Mouse (Mus musculus): ENCODE measurements around the gene Ddx18. TPM values are rescaled to one million over a fixed set of nuclear protein-coding genes. Genes with fewer than 3 reads are reported as not detected.
A peak's percentile ranks its signal among the peaks of the same experiment; 100 is the strongest.

The Ddx18 gene
- total and polyA plus RNA-seq, 2 experiments from 2014 or later: 30.6 to 40.0 TPM

GRCm38 (mm10) chr1:121596951-121597625 lies 29.3 kb upstream of the Ddx18 start:
- TF ChIP-seq CTCF (IDR thresholded peaks at IDR 0.05; ENCODE audit: low read depth): peak; percentile 69
- H3K4me3 ChIP-seq (ENCODE audit: low read depth, low read length): no peak overlapping the region
- no peak overlapping the region for H3K4me2 ChIP-seq (ENCODE audit: low read depth)
- peak; percentile 82 for ATAC-seq
- no peaks in the 10 kb centered on the region for H3K9me3 ChIP-seq (ENCODE audit: low read length)
- no peak overlapping the region for H3K27ac ChIP-seq (ENCODE audit: low read depth, low read length)
- 11% methylated on average over 4 of the region's 4 CpGs for WGBS
- no peaks in the 10 kb centered on the region for H3K27me3 ChIP-seq (ENCODE audit: insufficient read depth, low read length)
- H3K4me1 ChIP-seq (ENCODE audit: insufficient read depth): no peaks in the 10 kb centered on the region
- no peak overlapping the region for H3K9ac ChIP-seq
- peak; percentile 78 for DNase-seq
- no peaks in the 10 kb centered on the region for H3K36me3 ChIP-seq (ENCODE audit: insufficient read depth)

- Histone ChIP-seq H3K27ac (ENCODE audit: low read depth, low read length) (no peak overlapping the region), H3K4me2 (ENCODE audit: low read depth) (no peak overlapping the region), H3K9ac (no peak overlapping the region), H3K9me3 (ENCODE audit: low read length) (no peaks in the 10 kb centered on the region), H3K36me3 (ENCODE audit: insufficient read depth) (no peaks in the 10 kb centered on the region), H3K27me3 (ENCODE audit: insufficient read depth, low read length) (no peaks in the 10 kb centered on the region), H3K4me3 (ENCODE audit: low read depth, low read length) (no peak overlapping the region), H3K4me1 (ENCODE audit: insufficient read depth) (no peaks in the 10 kb centered on the region)
- ATAC-seq (no peak), DNase-seq (no peak)
- WGBS: 86% methylated on average over 6 of the region's 6 CpGs
- no peak for TF ChIP-seq CTCF (IDR thresholded peaks at IDR 0.05; ENCODE audit: low read depth)
Measured at GRCm38 (mm10) chr1:121584838-121585237, 17.0 kb upstream of the Ddx18 start.

GRCm38 (mm10) chr1:121581133-121581855 lies 13.5 kb upstream of the Ddx18 start:
- H3K27me3 ChIP-seq (ENCODE audit: insufficient read depth, low read length): no peaks in the 10 kb centered on the region
- no peak overlapping the region for H3K27ac ChIP-seq (ENCODE audit: low read depth, low read length)
- no peak overlapping the region for H3K4me2 ChIP-seq (ENCODE audit: low read depth)
- no peak for DNase-seq
- no peak for TF ChIP-seq CTCF (IDR thresholded peaks at IDR 0.05; ENCODE audit: low read depth)
- no peak for ATAC-seq
- H3K36me3 ChIP-seq (ENCODE audit: insufficient read depth): no peaks in the 10 kb centered on the region
- H3K4me3 ChIP-seq (ENCODE audit: low read depth, low read length): no peak overlapping the region
- H3K9ac ChIP-seq: no peak overlapping the region
- no peaks in the 10 kb centered on the region for H3K4me1 ChIP-seq (ENCODE audit: insufficient read depth)
- no peaks in the 10 kb centered on the region for H3K9me3 ChIP-seq (ENCODE audit: low read length)
- WGBS: 86% methylated on average over 5 of the region's 5 CpGs

- H3K27me3 ChIP-seq (ENCODE audit: insufficient read depth, low read length): no peaks in the 10 kb centered on the region
- no peak overlapping the region for H3K4me3 ChIP-seq (ENCODE audit: low read depth, low read length)
- WGBS: 15% methylated on average over 1 of the region's 1 CpGs
- no peak for TF ChIP-seq CTCF (IDR thresholded peaks at IDR 0.05; ENCODE audit: low read depth)
- no peaks in the 10 kb centered on the region for H3K4me1 ChIP-seq (ENCODE audit: insufficient read depth)
- no peaks in the 10 kb centered on the region for H3K9me3 ChIP-seq (ENCODE audit: low read length)
- no peak overlapping the region for H3K4me2 ChIP-seq (ENCODE audit: low read depth)
- H3K27ac ChIP-seq (ENCODE audit: low read depth, low read length): no peak overlapping the region
- DNase-seq: no peak
- no peaks in the 10 kb centered on the region for H3K36me3 ChIP-seq (ENCODE audit: insufficient read depth)
- peak; percentile 34; the same call in 1 of the 2 replicates for ATAC-seq
- no peak overlapping the region for H3K9ac ChIP-seq
Measured at GRCm38 (mm10) chr1:121577491-121577890, 9.7 kb upstream of the Ddx18 start.

- WGBS: 85% methylated on average over 7 of the region's 7 CpGs
- TF ChIP-seq CTCF (IDR thresholded peaks at IDR 0.05; ENCODE audit: low read depth): no peak
- Histone ChIP-seq H3K4me3 (ENCODE audit: low read depth, low read length) (no peak overlapping the region), H3K27me3 (ENCODE audit: insufficient read depth, low read length) (no peaks in the 10 kb centered on the region), H3K9me3 (ENCODE audit: low read length) (no peaks in the 10 kb centered on the region), H3K4me2 (ENCODE audit: low read depth) (no peak overlapping the region), H3K36me3 (ENCODE audit: insufficient read depth) (no peaks in the 10 kb centered on the region), H3K27ac (ENCODE audit: low read depth, low read length) (no peak overlapping the region), H3K9ac (no peak overlapping the region), H3K4me1 (ENCODE audit: insufficient read depth) (peaks cover 8% of the 10 kb centered on the region; the same call in 1 of the 2 replicates)
- DNase-seq (no peak), ATAC-seq (no peak)
Measured at GRCm38 (mm10) chr1:121570522-121570921, 2.7 kb upstream of the Ddx18 start.

GRCm38 (mm10) chr1:121557861-121558260 lies 9.9 kb downstream of the Ddx18 start:
- H3K27me3 ChIP-seq (ENCODE audit: insufficient read depth, low read length): no peaks in the 10 kb centered on the region
- no peaks in the 10 kb centered on the region for H3K9me3 ChIP-seq (ENCODE audit: low read length)
- DNase-seq (no peak), ATAC-seq (no peak)
- no peaks in the 10 kb centered on the region for H3K4me1 ChIP-seq (ENCODE audit: insufficient read depth)
- no peak overlapping the region for H3K9ac ChIP-seq
- H3K36me3 ChIP-seq (ENCODE audit: insufficient read depth): peaks cover 86% of the 10 kb centered on the region
- no peak overlapping the region for H3K4me3 ChIP-seq (ENCODE audit: low read depth, low read length)
- no peak overlapping the region for H3K4me2 ChIP-seq (ENCODE audit: low read depth)
- no peak for TF ChIP-seq CTCF (IDR thresholded peaks at IDR 0.05; ENCODE audit: low read depth)
- 98% methylated on average over 5 of the region's 5 CpGs for WGBS
- no peak overlapping the region for H3K27ac ChIP-seq (ENCODE audit: low read depth, low read length)

GRCm38 (mm10) chr1:121551457-121551835 lies 16.3 kb downstream of the Ddx18 start:
- 86% methylated on average over 7 of the region's 7 CpGs for WGBS
- H3K4me1 ChIP-seq (ENCODE audit: insufficient read depth): no peaks in the 10 kb centered on the region
- H3K4me2 ChIP-seq (ENCODE audit: low read depth): no peak overlapping the region
- H3K9ac ChIP-seq: no peak overlapping the region
- peaks cover 48% of the 10 kb centered on the region for H3K36me3 ChIP-seq (ENCODE audit: insufficient read depth)
- H3K27me3 ChIP-seq (ENCODE audit: insufficient read depth, low read length): no peaks in the 10 kb centered on the region
- no peak overlapping the region for H3K27ac ChIP-seq (ENCODE audit: low read depth, low read length)
- no peak for DNase-seq
- no peak overlapping the region for H3K4me3 ChIP-seq (ENCODE audit: low read depth, low read length)
- ATAC-seq: no peak
- TF ChIP-seq CTCF (IDR thresholded peaks at IDR 0.05; ENCODE audit: low read depth): no peak
- no peaks in the 10 kb centered on the region for H3K9me3 ChIP-seq (ENCODE audit: low read length)

Measured in forebrain, postnatal 0 days (tissue).